In genomic region chr12:76370831-76371571, GRCm38 (mm10) we compare ENCODE assay signal across 8 mouse cellular contexts. TPM values are rescaled to one million over a fixed set of nuclear protein-coding genes. Genes with fewer than 3 reads are reported as not detected.
DNase-seq lines count a peak whose midpoint lies in the region; ATAC-seq and TF ChIP-seq lines count a peak whose summit lies in the region.

No protein-coding gene starts in this region.

- peak; percentile 87 for DNase-seq in ZHBTc4 (ENCODE audit: low read depth, low spot score)
- peak; percentile 48 to 62 for DNase-seq in cerebellum, postnatal 4 days (ENCODE audit: low spot score in 2 of 2)
- peak; percentile 84 for DNase-seq in gastrocnemius, postnatal 10 days
- DNase-seq in left cerebral cortex, postnatal 4 days = peak; percentile 67
- DNase-seq in midbrain, embryonic 10.5 days (ENCODE audit: low spot score) = peak; percentile 85

- ATAC-seq in inflammation-experienced regulatory T-cells, adult 6 months = peak; percentile 16
- ATAC-seq in monocyte, adult 5-6 weeks (replicated peaks; ENCODE audit: insufficient number of reproducible peaks, low FRiP score, low TSS enrichment, poor library complexity, severe bottlenecking) = no peak; the same call in 1 of the 2 replicates

- intact Hi-C loops in left cerebral cortex, postnatal 4 days (cut with DNase I) = no loop called here

- peak overlapping the region; percentile 94 for H3K4me3 ChIP-seq in midbrain, embryonic 10.5 days
- peak overlapping the region; percentile 95 for H3K4me3 ChIP-seq in small intestine, adult 2 months (ENCODE audit: low read depth, low read length)

- under 1% methylated on average over 61 of the region's 63 CpGs for WGBS in midbrain, embryonic 10.5 days
- WGBS in small intestine, adult 2 months = under 1% methylated on average over 61 of the region's 63 CpGs

- no peaks in the 10 kb centered on the region for H3K9me3 ChIP-seq in midbrain, embryonic 10.5 days (replicated peaks)

- H3K36me3 ChIP-seq in midbrain, embryonic 10.5 days = no peaks in the 10 kb centered on the region
- H3K36me3 ChIP-seq in small intestine, adult 2 months (ENCODE audit: control insufficient read depth, insufficient read depth, low read length) = no peaks in the 10 kb centered on the region

- H3K27me3 ChIP-seq in midbrain, embryonic 10.5 days (ENCODE audit: low read depth, poor library complexity, severe bottlenecking) = no peaks in the 10 kb centered on the region
- H3K27me3 ChIP-seq in small intestine, adult 2 months (ENCODE audit: control insufficient read depth, insufficient read depth, low read length) = no peaks in the 10 kb centered on the region

- peak; percentile 11; the same call in 1 of the 2 replicates for TF ChIP-seq POLR2A in small intestine, adult 2 months (IDR thresholded peaks at IDR 0.05; ENCODE audit: low read depth, low read length)

- peak overlapping the region; percentile 100 for H3K27ac ChIP-seq in midbrain, embryonic 10.5 days (replicated peaks)
- H3K27ac ChIP-seq in small intestine, adult 2 months (ENCODE audit: insufficient read depth, low read depth, low read length) = peak overlapping the region; percentile 96

- H3K4me1 ChIP-seq in midbrain, embryonic 10.5 days = peaks cover 57% of the 10 kb centered on the region
- H3K4me1 ChIP-seq in small intestine, adult 2 months (ENCODE audit: control insufficient read depth, insufficient read depth, insufficient read length, low read length) = peaks cover 4% of the 10 kb centered on the region; the same call in 1 of the 2 replicates

- no peak for TF ChIP-seq CTCF in small intestine, adult 2 months (IDR thresholded peaks at IDR 0.05; ENCODE audit: extremely low read depth, insufficient read length, insufficient replicate concordance, low read depth, low read length)

RNA-seq across cellular contexts. Expression of gene Zbtb1, which starts 0.9 kb away (rescaled TPM):
- total RNA-seq in gastrocnemius, postnatal 10 days (2021) = 1 to 10 TPM; 5.1 to 7.0 TPM
- 10 to 100 TPM; 20.2 to 26.2 (median 25.2) TPM for polyA plus RNA-seq in inflammation-experienced regulatory T-cells, adult 6 months (2017; shearing (Covaris generic))
- total RNA-seq in left cerebral cortex, postnatal 4 days (2021) = 1 to 10 TPM; 3.7 to 4.6 TPM
- polyA plus RNA-seq in midbrain, embryonic 10.5 days (2016; fragmentation: Nextera tagmentation; extraction: Ambion mirVana) = 7.2 and 7.9 TPM in 2 replicates
- 0.55 and 0.89 TPM in 2 replicates for polyA plus RNA-seq in small intestine, adult 2 months (2012; rRNA removed)
- total RNA-seq in monocyte, adult 5-6 weeks (2017) = 17.2 to 22.9 TPM (median 19.8 TPM) in 3 replicates

RNA-seq across cellular contexts. Expression of gene Zbtb25, which starts 1.6 kb away (rescaled TPM):
- 10 to 100 TPM; 10.6 to 11.0 TPM for total RNA-seq in gastrocnemius, postnatal 10 days (2021)
- polyA plus RNA-seq in inflammation-experienced regulatory T-cells, adult 6 months (2017; shearing (Covaris generic)) = 10 to 100 TPM in 2 of 3 experiments, 1 to 10 TPM in 1; 7.2 to 17.0 (median 16.5) TPM
- 10 to 100 TPM; 19.0 to 22.2 TPM for total RNA-seq in left cerebral cortex, postnatal 4 days (2021)
- polyA plus RNA-seq in midbrain, embryonic 10.5 days (2016; fragmentation: Nextera tagmentation; extraction: Ambion mirVana) = 18.2 and 19.0 TPM in 2 replicates
- polyA plus RNA-seq in small intestine, adult 2 months (2012; rRNA removed) = 1.4 and 2.2 TPM in 2 replicates
- total RNA-seq in monocyte, adult 5-6 weeks (2017) = 6.7 to 16.7 TPM (median 15.7 TPM) in 3 replicates

RNA-seq across cellular contexts. Expression of gene Hspa2, which starts 33.0 kb away (rescaled TPM):
- total RNA-seq in gastrocnemius, postnatal 10 days (2021) = 1 to 10 TPM; 7.4 to 8.7 TPM
- polyA plus RNA-seq in inflammation-experienced regulatory T-cells, adult 6 months (2017; shearing (Covaris generic)) = 1 to 10 TPM; 2.6 to 5.7 (median 3.4) TPM
- total RNA-seq in left cerebral cortex, postnatal 4 days (2021) = 10 to 100 TPM in 1 of 2 experiments, 1 to 10 TPM in 1; 10.0 to 11.3 TPM
- polyA plus RNA-seq in midbrain, embryonic 10.5 days (2016; fragmentation: Nextera tagmentation; extraction: Ambion mirVana) = 4.9 and 5.9 TPM in 2 replicates
- polyA plus RNA-seq in small intestine, adult 2 months (2012; rRNA removed) = 3.7 and 8.9 TPM in 2 replicates
- total RNA-seq in monocyte, adult 5-6 weeks (2017) = 9.5 to 14.7 TPM (median 11.9 TPM) in 3 replicates

RNA-seq across cellular contexts. Expression of gene Akap5, which starts 46.3 kb away (rescaled TPM):
- 1 to 10 TPM; 1.8 to 2.1 TPM for total RNA-seq in gastrocnemius, postnatal 10 days (2021)
- 1 to 10 TPM; 1.6 to 4.6 (median 3.1) TPM for polyA plus RNA-seq in inflammation-experienced regulatory T-cells, adult 6 months (2017; shearing (Covaris generic))
- 10 to 100 TPM; 29.9 to 37.0 TPM for total RNA-seq in left cerebral cortex, postnatal 4 days (2021)
- polyA plus RNA-seq in midbrain, embryonic 10.5 days (2016; fragmentation: Nextera tagmentation; extraction: Ambion mirVana) = 2.5 and 4.7 TPM in 2 replicates
- 0.04 TPM in 1 of 2 replicates, not detected in the other for polyA plus RNA-seq in small intestine, adult 2 months (2012; rRNA removed)
- 0.10 to 1.3 TPM (median 0.32 TPM) in 3 replicates for total RNA-seq in monocyte, adult 5-6 weeks (2017)

RNA-seq across cellular contexts. Expression of gene Ppp1r36, which starts 46.3 kb away (rescaled TPM):
- under 1 TPM; 0.34 to 0.38 TPM for total RNA-seq in gastrocnemius, postnatal 10 days (2021)
- not detected for polyA plus RNA-seq in inflammation-experienced regulatory T-cells, adult 6 months (2017; shearing (Covaris generic))
- total RNA-seq in left cerebral cortex, postnatal 4 days (2021) = under 1 TPM; 0.48 to 0.88 TPM
- polyA plus RNA-seq in midbrain, embryonic 10.5 days (2016; fragmentation: Nextera tagmentation; extraction: Ambion mirVana) = 0.33 and 0.71 TPM in 2 replicates
- polyA plus RNA-seq in small intestine, adult 2 months (2012; rRNA removed) = not detected in 2 replicates
- total RNA-seq in monocyte, adult 5-6 weeks (2017) = 1.9 TPM in 1 of 3 replicates, not detected in the others
